Mouse (Mus musculus) gastrocnemius, adult 8-10 months (tissue): Measurements from ENCODE around the gene Map4. TPM values are rescaled to one million over a fixed set of nuclear protein-coding genes. Genes with fewer than 3 reads are reported as not detected.
"Not testable (repeated sequence)": the region's sequence is repeated elsewhere in the genome, so short reads cannot be mapped to it uniquely, and the experiment has no call there.

Experiments
- DNase-seq, 2 experiments: peaks; one replicate each; pipeline ENCODE4 v3.0.0; 2022; ENCODE audit warnings: low spot score in 2 of 2
- total RNA-seq, 4 experiments: library from RNA; stranded (reverse); gene quantifications; 2 replicates each; pipeline ENCODE4 v1.2.4; 2022

Gene Map4
- total RNA-seq, 4 experiments from 2014 or later, result 475 to 623 (median 599) TPM

GRCm38 (mm10) chr9:109917931-109918330, 13.3 kb upstream of the Map4 start:
- DNase-seq, result no peak

- no peak for DNase-seq
Observed at GRCm38 (mm10) chr9:109929131-109929530, 2.1 kb upstream of the Map4 start.

GRCm38 (mm10) chr9:109930063-109930462, 1.2 kb upstream of the Map4 start:
- no peak for DNase-seq

- DNase-seq, result no peak
Observed at GRCm38 (mm10) chr9:109930752-109931151, 508 bp upstream of the Map4 start.

GRCm38 (mm10) chr9:109932361-109932755, 1.1 kb downstream of the Map4 start:
- peak in 1 of 2 experiments; percentile 40 for DNase-seq

GRCm38 (mm10) chr9:109932756-109933375, 1.6 kb downstream of the Map4 start:
- DNase-seq, result peak; percentile 62 to 74

GRCm38 (mm10) chr9:109939401-109939800, 8.1 kb downstream of the Map4 start:
- DNase-seq, result no peak

GRCm38 (mm10) chr9:109942796-109943195, 11.5 kb downstream of the Map4 start:
- DNase-seq, result no peak

- no peak for DNase-seq
Observed at GRCm38 (mm10) chr9:109944712-109945111, 13.5 kb downstream of the Map4 start.

- no peak for DNase-seq
Observed at GRCm38 (mm10) chr9:109948546-109948945, 17.3 kb downstream of the Map4 start.

GRCm38 (mm10) chr9:109949801-109950200, 18.5 kb downstream of the Map4 start:
- no peak for DNase-seq

- no peak for DNase-seq
Observed at GRCm38 (mm10) chr9:109953538-109953937, 22.3 kb downstream of the Map4 start.

GRCm38 (mm10) chr9:109954631-109955030, 23.4 kb downstream of the Map4 start:
- no peak for DNase-seq

- DNase-seq, result no peak
Observed at GRCm38 (mm10) chr9:109959456-109960150, 28.3 kb downstream of the Map4 start.

- no peak for DNase-seq
Observed at GRCm38 (mm10) chr9:109960593-109960992, 29.3 kb downstream of the Map4 start.

GRCm38 (mm10) chr9:109964761-109965160, 33.5 kb downstream of the Map4 start:
- no peak for DNase-seq

GRCm38 (mm10) chr9:109968351-109969116, 37.3 kb downstream of the Map4 start:
- DNase-seq, result no peak

- DNase-seq, result no peak
Observed at GRCm38 (mm10) chr9:109969181-109969580, 37.9 kb downstream of the Map4 start.

GRCm38 (mm10) chr9:109969792-109970336, 38.6 kb downstream of the Map4 start:
- DNase-seq, result no peak

GRCm38 (mm10) chr9:109971711-109972110, 40.5 kb downstream of the Map4 start:
- not testable (repeated sequence) for DNase-seq

- not testable (repeated sequence) for DNase-seq
Observed at GRCm38 (mm10) chr9:109980223-109980622, 49.0 kb downstream of the Map4 start.

GRCm38 (mm10) chr9:109985416-109985815, 54.2 kb downstream of the Map4 start:
- peak; percentile 34 to 60 for DNase-seq
